Mouse (Mus musculus) cerebellum, adult 9-11 months (tissue): ENCODE measurements around the gene Tfpt.
"Not testable (repeated sequence)": the region's sequence is repeated elsewhere in the genome, so short reads cannot be mapped to it uniquely, and the experiment has no call there.

Experiments
- DNase-seq: peaks from one replicate; pipeline ENCODE4 v3.0.0; 2022

Gene Tfpt

GRCm38 (mm10) chr7:3571847-3572246 is 57.9 kb downstream of the Tfpt start:
- DNase-seq: no peak

GRCm38 (mm10) chr7:3570580-3570979 is 59.1 kb downstream of the Tfpt start:
- DNase-seq: not testable (repeated sequence)
